Mouse (Mus musculus) Muller cell, postnatal 12 days (primary cell): Measurements from ENCODE around the gene Defb22.

Experiments used
- DNase-seq: peaks from one replicate; pipeline ENCODE4 v3.0.0-alpha.2; 2015; ENCODE audit errors: inconsistent ontology term

Gene Defb22

GRCm38 (mm10) chr2:152490038-152490437 lies at the start of gene Defb22:
Defb22 (minus strand) TSS chr2:152490138.
- no peak for DNase-seq

GRCm38 (mm10) chr2:152517981-152518380 lies 28.0 kb upstream of the Defb22 start, which contains the start of gene Defb28:
Defb28 (plus strand) TSS chr2:152518255.
- DNase-seq: no peak

GRCm38 (mm10) chr2:152516084-152516483 lies 26.1 kb upstream of the Defb22 start:
- DNase-seq: no peak

GRCm38 (mm10) chr2:152511592-152511991 lies 21.7 kb upstream of the Defb22 start, which contains the start of gene Defb26:
Defb26 (minus strand) TSS chr2:152511692.
- no peak for DNase-seq

- DNase-seq: no peak
Observed at GRCm38 (mm10) chr2:152503950-152504349, 14.0 kb upstream of the Defb22 start.

- no peak for DNase-seq
Observed at GRCm38 (mm10) chr2:152500863-152501229, 10.9 kb upstream of the Defb22 start.

- no peak for DNase-seq
Observed at GRCm38 (mm10) chr2:152500204-152500862, 10.4 kb upstream of the Defb22 start.

- DNase-seq: no peak
Observed at GRCm38 (mm10) chr2:152498020-152498419, 8.1 kb upstream of the Defb22 start.

GRCm38 (mm10) chr2:152493151-152493550 lies 3.2 kb upstream of the Defb22 start:
- no peak for DNase-seq

GRCm38 (mm10) chr2:152487024-152487423 lies 2.9 kb downstream of the Defb22 start:
- no peak for DNase-seq

GRCm38 (mm10) chr2:152481726-152482125 lies 8.2 kb downstream of the Defb22 start:
- DNase-seq: no peak

GRCm38 (mm10) chr2:152480881-152481280 lies 9.1 kb downstream of the Defb22 start:
- DNase-seq: no peak

- DNase-seq: no peak
Observed at GRCm38 (mm10) chr2:152476763-152477162, 13.2 kb downstream of the Defb22 start, which contains the start of gene Defb20. Defb20 (plus strand) TSS chr2:152477063.

- no peak for DNase-seq
Observed at GRCm38 (mm10) chr2:152472434-152472833, 17.5 kb downstream of the Defb22 start.

GRCm38 (mm10) chr2:152470973-152471372 lies 19.0 kb downstream of the Defb22 start:
- DNase-seq: peak; percentile 11

GRCm38 (mm10) chr2:152464570-152465150 lies 25.3 kb downstream of the Defb22 start, which contains the start of gene Defb23:
Defb23 (minus strand) TSS chr2:152464620.
- no peak for DNase-seq

GRCm38 (mm10) chr2:152459241-152459640 lies 30.7 kb downstream of the Defb22 start:
- DNase-seq: peak; percentile 51

GRCm38 (mm10) chr2:152452101-152452781 lies 37.7 kb downstream of the Defb22 start:
- DNase-seq: no peak

- peak; percentile 48 for DNase-seq
Observed at GRCm38 (mm10) chr2:152450241-152450640, 39.7 kb downstream of the Defb22 start.

- no peak for DNase-seq
Observed at GRCm38 (mm10) chr2:152447461-152447860, 42.5 kb downstream of the Defb22 start.

GRCm38 (mm10) chr2:152446642-152447041 lies 43.3 kb downstream of the Defb22 start:
- no peak for DNase-seq

- DNase-seq: no peak
Observed at GRCm38 (mm10) chr2:152443281-152443680, 46.7 kb downstream of the Defb22 start.

- DNase-seq: no peak
Observed at GRCm38 (mm10) chr2:152442322-152442721, 47.6 kb downstream of the Defb22 start.
